Mouse (Mus musculus) erythroblast, embryonic 14.5 days (primary cell): ENCODE measurements around the gene Tssc4.
A peak's percentile ranks its signal among the peaks of the same experiment; 100 is the strongest.

Experiments used
- GATA1 ChIP-seq: IDR thresholded peaks from 2 replicates; pipeline ENCODE4 v1.6.1; 2012; ENCODE audit warnings: low read length, inconsistent platforms, mixed read lengths
- TAL1 ChIP-seq: IDR thresholded peaks from 3 replicates; pipeline ENCODE4 v1.6.1; 2012; ENCODE audit warnings: low read length, inconsistent platforms, mixed read lengths

DNA sequence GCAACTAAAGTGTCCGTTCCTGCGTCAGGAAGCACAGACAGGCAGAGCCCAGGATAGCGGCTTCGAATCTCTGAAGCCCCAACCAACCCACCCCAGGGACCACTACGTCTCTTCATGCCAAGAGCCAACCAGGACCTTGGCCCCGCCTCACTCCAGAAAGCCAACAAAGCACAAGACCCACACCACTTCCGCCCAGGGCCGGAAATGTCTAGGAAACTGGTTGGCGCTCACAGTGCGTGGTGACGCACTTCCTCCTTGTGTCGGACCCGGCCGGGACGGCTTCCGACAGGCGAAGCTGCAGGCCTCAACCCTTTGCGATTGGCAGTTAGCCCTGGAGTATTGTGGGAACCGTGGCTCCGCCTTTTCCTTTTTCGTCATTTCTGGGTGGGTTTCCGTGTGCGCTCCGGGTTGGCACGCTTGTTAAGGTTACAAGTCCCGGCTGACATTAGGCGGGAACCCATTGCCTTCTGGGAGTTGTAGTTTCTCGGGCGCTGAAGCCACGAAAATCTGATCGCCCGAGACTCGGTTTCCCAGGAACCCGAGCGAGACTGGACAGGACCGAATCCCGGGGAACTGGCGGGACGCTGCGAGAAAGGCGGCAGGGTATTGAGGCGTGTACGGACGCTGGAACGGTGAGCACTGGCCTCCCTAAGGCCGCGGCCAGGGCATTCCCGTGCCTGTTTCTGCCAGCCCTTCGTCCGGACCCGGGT lies at the start of gene Tssc4:
- TF ChIP-seq GATA1 (0 out of 2 replicates have a peak, but pooled peaks have one; percentile 14), TAL1 (no peak)
